Mouse (Mus musculus): ENCODE measurements at regions not wholly inside any gene's neighbourhood (a gene's known extent, or its start where the extent isn't known, plus 50 kb on each side); places are given as distances from the start of the nearest gene placed in this dataset.

DNA sequence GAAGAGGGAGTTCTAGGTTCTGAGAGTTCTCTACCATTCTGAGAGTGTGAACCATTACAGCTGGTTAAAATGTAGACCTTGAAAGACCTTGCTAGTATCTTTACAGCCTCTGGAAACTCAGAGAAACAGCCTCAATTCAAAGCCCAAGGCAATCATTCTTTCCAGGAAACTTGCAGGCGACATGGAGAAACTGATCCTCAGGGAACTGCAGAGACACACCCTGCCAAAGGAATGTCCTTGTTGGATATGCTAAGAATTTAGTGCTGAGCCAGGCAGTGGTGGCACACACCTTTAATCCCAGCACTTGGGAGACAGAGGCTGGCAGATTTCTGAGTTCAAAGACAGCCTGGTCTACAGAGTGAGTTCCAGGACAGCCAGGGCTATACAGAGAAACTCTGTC, 388.3 kb upstream of the Nr2f2 start:
- 76% methylated on average over 1 of the region's 1 CpGs for WGBS
- Histone ChIP-seq H3K36me3 (ENCODE audit: control insufficient read depth, insufficient read depth, low read length) (no peaks in the 10 kb centered on the region), H3K4me3 (ENCODE audit: low read length) (no peak overlapping the region), H3K27ac (ENCODE audit: low read depth, low read length) (no peak overlapping the region), H3K9ac (ENCODE audit: low read depth, low read length) (no peak overlapping the region), H3K4me1 (ENCODE audit: control insufficient read depth, insufficient read depth, low read length) (no peaks in the 10 kb centered on the region), H3K9me3 (ENCODE audit: control insufficient read depth, low read length) (peaks cover 8% of the 10 kb centered on the region; the same call in 1 of the 2 replicates), H3K27me3 (ENCODE audit: control insufficient read depth, insufficient read depth, low read length) (no peaks in the 10 kb centered on the region), H3K4me2 (replicated peaks; ENCODE audit: low read depth, low read length) (no peak overlapping the region)
- no peak for ATAC-seq (ENCODE audit: low FRiP score, low TSS enrichment)

- Histone ChIP-seq H3K4me3 (ENCODE audit: low read length) (no peak overlapping the region), H3K27me3 (ENCODE audit: control insufficient read depth, insufficient read depth, low read length) (no peaks in the 10 kb centered on the region), H3K36me3 (ENCODE audit: control insufficient read depth, insufficient read depth, low read length) (no peaks in the 10 kb centered on the region), H3K9ac (ENCODE audit: low read depth, low read length) (no peak overlapping the region), H3K4me1 (ENCODE audit: control insufficient read depth, insufficient read depth, low read length) (no peaks in the 10 kb centered on the region), H3K27ac (ENCODE audit: low read depth, low read length) (no peak overlapping the region), H3K9me3 (ENCODE audit: control insufficient read depth, low read length) (peaks cover 8% of the 10 kb centered on the region; the same call in 1 of the 2 replicates), H3K4me2 (replicated peaks; ENCODE audit: low read depth, low read length) (no peak overlapping the region)
- WGBS: 93% methylated on average over 12 of the region's 12 CpGs
- no peak for ATAC-seq (ENCODE audit: low FRiP score, low TSS enrichment)
Observed at GRCm38 (mm10) chr7:70752802-70753218, 386.3 kb upstream of the Nr2f2 start.

- 0 out of 2 replicates have a peak, but pooled peaks cover 3% of the 10 kb centered on the region for H3K4me1 ChIP-seq (ENCODE audit: control insufficient read depth, insufficient read depth, low read length)
- 17% methylated on average over 3 of the region's 3 CpGs for WGBS
- no peak overlapping the region for H3K9ac ChIP-seq (ENCODE audit: low read depth, low read length)
- H3K9me3 ChIP-seq (ENCODE audit: control insufficient read depth, low read length): 0 out of 2 replicates have a peak, but pooled peaks cover 5% of the 10 kb centered on the region
- H3K36me3 ChIP-seq (ENCODE audit: control insufficient read depth, insufficient read depth, low read length): no peaks in the 10 kb centered on the region
- no peak overlapping the region for H3K27ac ChIP-seq (ENCODE audit: low read depth, low read length)
- H3K27me3 ChIP-seq (ENCODE audit: control insufficient read depth, insufficient read depth, low read length): no peaks in the 10 kb centered on the region
- H3K4me2 ChIP-seq (replicated peaks; ENCODE audit: low read depth, low read length): no peak overlapping the region
- ATAC-seq (ENCODE audit: low FRiP score, low TSS enrichment): no peak
- H3K4me3 ChIP-seq (ENCODE audit: low read length): no peak overlapping the region
Observed at GRCm38 (mm10) chr7:70748884-70749283, 382.3 kb upstream of the Nr2f2 start.

- Histone ChIP-seq H3K27me3 (ENCODE audit: control insufficient read depth, insufficient read depth, low read length) (no peaks in the 10 kb centered on the region), H3K36me3 (ENCODE audit: control insufficient read depth, insufficient read depth, low read length) (no peaks in the 10 kb centered on the region), H3K9me3 (ENCODE audit: control insufficient read depth, low read length) (0 out of 2 replicates have a peak, but pooled peaks cover 4% of the 10 kb centered on the region), H3K27ac (ENCODE audit: low read depth, low read length) (no peak overlapping the region), H3K4me2 (replicated peaks; ENCODE audit: low read depth, low read length) (no peak overlapping the region), H3K4me3 (ENCODE audit: low read length) (no peak overlapping the region), H3K9ac (ENCODE audit: low read depth, low read length) (no peak overlapping the region), H3K4me1 (ENCODE audit: control insufficient read depth, insufficient read depth, low read length) (0 out of 2 replicates have a peak, but pooled peaks cover 3% of the 10 kb centered on the region)
- 65% methylated on average over 8 of the region's 8 CpGs for WGBS
- ATAC-seq (ENCODE audit: low FRiP score, low TSS enrichment): no peak
Observed at GRCm38 (mm10) chr7:70748345-70748744, 381.8 kb upstream of the Nr2f2 start.

DNA sequence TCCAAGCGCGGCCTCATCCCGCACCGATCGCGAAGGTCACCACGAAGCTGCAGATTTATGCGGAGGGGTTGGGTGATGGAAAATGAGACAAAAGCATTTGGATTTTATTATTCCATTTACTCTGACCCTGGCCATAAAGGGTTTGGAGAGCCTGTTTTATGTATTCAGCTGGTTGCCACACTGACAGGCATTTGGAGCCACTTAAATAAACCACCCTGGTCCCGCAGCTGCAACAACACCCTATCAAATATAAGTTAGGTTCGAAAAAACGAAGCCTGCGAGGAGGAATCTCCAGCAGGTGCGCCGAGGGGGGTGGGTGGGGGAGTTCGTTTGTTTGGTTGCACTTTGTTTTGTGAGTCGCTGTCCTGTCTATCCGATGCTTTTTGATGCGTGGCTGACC, 377.8 kb upstream of the Nr2f2 start:
- H3K27ac ChIP-seq (ENCODE audit: low read depth, low read length): no peak overlapping the region
- no peak overlapping the region for H3K9ac ChIP-seq (ENCODE audit: low read depth, low read length)
- no peaks in the 10 kb centered on the region for H3K9me3 ChIP-seq (ENCODE audit: control insufficient read depth, low read length)
- H3K36me3 ChIP-seq (ENCODE audit: control insufficient read depth, insufficient read depth, low read length): no peaks in the 10 kb centered on the region
- WGBS: 39% methylated on average over 18 of the region's 18 CpGs
- no peak for ATAC-seq (ENCODE audit: low FRiP score, low TSS enrichment)
- no peak overlapping the region for H3K4me3 ChIP-seq (ENCODE audit: low read length)
- H3K4me1 ChIP-seq (ENCODE audit: control insufficient read depth, insufficient read depth, low read length): 0 out of 2 replicates have a peak, but pooled peaks cover 3% of the 10 kb centered on the region
- no peaks in the 10 kb centered on the region for H3K27me3 ChIP-seq (ENCODE audit: control insufficient read depth, insufficient read depth, low read length)
- no peak overlapping the region for H3K4me2 ChIP-seq (replicated peaks; ENCODE audit: low read depth, low read length)

GRCm38 (mm10) chr7:70735591-70735990, 369.1 kb upstream of the Nr2f2 start:
- no peak for ATAC-seq (ENCODE audit: low FRiP score, low TSS enrichment)
- Histone ChIP-seq H3K9ac (ENCODE audit: low read depth, low read length) (no peak overlapping the region), H3K4me1 (ENCODE audit: control insufficient read depth, insufficient read depth, low read length) (no peaks in the 10 kb centered on the region), H3K36me3 (ENCODE audit: control insufficient read depth, insufficient read depth, low read length) (no peaks in the 10 kb centered on the region), H3K4me2 (replicated peaks; ENCODE audit: low read depth, low read length) (no peak overlapping the region), H3K27ac (ENCODE audit: low read depth, low read length) (no peak overlapping the region), H3K27me3 (ENCODE audit: control insufficient read depth, insufficient read depth, low read length) (no peaks in the 10 kb centered on the region), H3K4me3 (ENCODE audit: low read length) (no peak overlapping the region), H3K9me3 (ENCODE audit: control insufficient read depth, low read length) (peaks cover 3% of the 10 kb centered on the region; the same call in 1 of the 2 replicates)
- 94% methylated on average over 2 of the region's 2 CpGs for WGBS

- no peak overlapping the region for H3K4me2 ChIP-seq (replicated peaks; ENCODE audit: low read depth, low read length)
- H3K36me3 ChIP-seq (ENCODE audit: control insufficient read depth, insufficient read depth, low read length): no peaks in the 10 kb centered on the region
- no peak overlapping the region for H3K27ac ChIP-seq (ENCODE audit: low read depth, low read length)
Observed at GRCm38 (mm10) chr7:70733501-70733900, 367.0 kb upstream of the Nr2f2 start.

DNA sequence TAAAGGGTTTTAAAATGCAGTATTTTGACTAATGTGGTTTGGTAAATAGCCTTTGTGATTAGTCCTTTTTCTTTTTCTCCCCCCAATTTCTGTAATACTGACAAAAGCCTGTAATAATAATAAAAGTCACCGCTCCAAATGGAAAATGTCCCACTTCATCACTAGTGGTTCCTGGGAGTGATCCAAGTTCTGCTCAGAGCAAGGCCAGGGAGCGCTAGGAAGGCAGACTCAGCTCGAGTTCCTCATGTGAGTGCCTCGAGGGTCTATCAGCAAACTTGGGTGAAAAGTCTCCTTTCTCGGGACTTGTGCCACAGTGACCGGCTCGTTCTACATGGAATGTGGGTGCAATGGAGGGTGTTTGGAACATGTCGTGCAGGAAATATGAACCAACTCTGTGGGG, 363.4 kb upstream of the Nr2f2 start:
- no peak overlapping the region for H3K4me2 ChIP-seq (replicated peaks; ENCODE audit: low read depth, low read length)
- whole genome bisulfite sequencing: 86% methylated on average over 8 of the region's 8 CpGs
- H3K4me3 ChIP-seq (ENCODE audit: low read length): no peak overlapping the region
- H3K9me3 ChIP-seq (ENCODE audit: control insufficient read depth, low read length): no peaks in the 10 kb centered on the region
- H3K27ac ChIP-seq (ENCODE audit: low read depth, low read length): no peak overlapping the region
- H3K9ac ChIP-seq (ENCODE audit: low read depth, low read length): no peak overlapping the region
- H3K36me3 ChIP-seq (ENCODE audit: control insufficient read depth, insufficient read depth, low read length): no peaks in the 10 kb centered on the region
- no peak for ATAC-seq (ENCODE audit: low FRiP score, low TSS enrichment)
- H3K4me1 ChIP-seq (ENCODE audit: control insufficient read depth, insufficient read depth, low read length): no peaks in the 10 kb centered on the region
- no peaks in the 10 kb centered on the region for H3K27me3 ChIP-seq (ENCODE audit: control insufficient read depth, insufficient read depth, low read length)

More at GRCm38 (mm10) chr7:70733501-70733900, 367.0 kb upstream of the Nr2f2 start:
- Histone ChIP-seq H3K27me3 (ENCODE audit: control insufficient read depth, insufficient read depth, low read length) (no peaks in the 10 kb centered on the region), H3K4me1 (ENCODE audit: control insufficient read depth, insufficient read depth, low read length) (no peaks in the 10 kb centered on the region), H3K9ac (ENCODE audit: low read depth, low read length) (no peak overlapping the region), H3K9me3 (ENCODE audit: control insufficient read depth, low read length) (peaks cover 3% of the 10 kb centered on the region; the same call in 1 of the 2 replicates), H3K4me3 (ENCODE audit: low read length) (no peak overlapping the region)
- ATAC-seq (ENCODE audit: low FRiP score, low TSS enrichment): no peak

GRCm38 (mm10) chr7:70718149-70718765, 351.7 kb upstream of the Nr2f2 start:
- Histone ChIP-seq H3K9ac (ENCODE audit: low read depth, low read length) (no peak overlapping the region), H3K4me3 (ENCODE audit: low read length) (no peak overlapping the region), H3K9me3 (ENCODE audit: control insufficient read depth, low read length) (no peaks in the 10 kb centered on the region), H3K4me2 (replicated peaks; ENCODE audit: low read depth, low read length) (no peak overlapping the region; the same call in 1 of the 2 replicates), H3K36me3 (ENCODE audit: control insufficient read depth, insufficient read depth, low read length) (no peaks in the 10 kb centered on the region), H3K27ac (ENCODE audit: low read depth, low read length) (no peak overlapping the region), H3K27me3 (ENCODE audit: control insufficient read depth, insufficient read depth, low read length) (no peaks in the 10 kb centered on the region), H3K4me1 (ENCODE audit: control insufficient read depth, insufficient read depth, low read length) (no peaks in the 10 kb centered on the region)
- no peak for ATAC-seq (ENCODE audit: low FRiP score, low TSS enrichment)
- WGBS: 57% methylated on average over 18 of the region's 18 CpGs
